Mouse (Mus musculus): ENCODE data around the gene Gjb4.

Gene Gjb4

DNA sequence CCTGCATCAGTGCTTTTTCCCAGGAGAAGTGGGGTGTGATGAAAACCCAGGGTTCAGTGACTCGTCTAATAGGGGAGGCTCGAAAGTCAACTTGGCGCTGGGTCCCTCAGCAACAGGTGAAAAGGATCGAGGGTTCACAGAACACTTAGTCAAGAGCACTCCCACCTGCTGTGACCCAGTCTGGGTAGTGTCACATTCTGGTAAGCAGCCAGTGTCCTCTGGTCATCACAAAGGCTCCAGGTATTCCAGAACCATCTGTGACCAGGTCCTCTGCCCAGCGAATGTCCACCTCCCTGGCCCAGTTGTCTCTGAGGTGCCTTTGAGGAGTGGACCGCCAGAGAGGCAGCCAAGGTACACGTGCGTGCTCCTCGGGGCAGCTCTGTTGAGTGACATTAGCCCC, 42.3 kb downstream of the Gjb4 start:
- no peak for DNase-seq (ENCODE audit: extremely low spot score)

GRCm38 (mm10) chr4:127306915-127307314, 47.0 kb downstream of the Gjb4 start:
- DNase-seq (ENCODE audit: extremely low spot score): no peak

DNA sequence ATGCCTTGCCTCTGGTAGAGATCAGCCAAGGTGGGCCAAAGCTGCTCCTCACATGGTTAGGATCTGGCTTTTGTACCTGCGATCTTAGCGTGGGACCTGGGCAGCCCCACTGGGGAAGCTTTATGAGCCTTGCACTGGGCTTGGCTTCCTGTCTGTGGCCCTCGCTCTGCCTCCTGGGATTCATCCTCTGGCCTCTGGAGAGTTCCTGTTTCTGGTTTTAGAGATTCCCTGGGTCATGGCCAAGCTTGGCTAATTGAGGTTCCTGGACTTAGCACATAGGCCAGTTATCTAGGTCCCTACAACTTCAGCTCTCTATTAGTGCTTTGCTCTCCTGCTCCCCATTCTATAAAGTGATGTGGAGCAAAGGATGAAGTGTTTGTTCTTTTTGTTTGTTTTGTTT, 50.1 kb downstream of the Gjb4 start:
- no peak for DNase-seq (ENCODE audit: extremely low spot score)

All from embryo, embryonic 9.5 days (tissue).